Mouse (Mus musculus): Measurements from ENCODE around the gene Ccdc155. TPM values are rescaled to one million over a fixed set of nuclear protein-coding genes. Genes with fewer than 3 reads are reported as not detected.

The Ccdc155 gene
- polyA plus RNA-seq, 2 experiments from 2014 or later, result not detected

GRCm38 (mm10) chr7:45141914-45142313, 62.8 kb downstream of the Ccdc155 start:
- ATAC-seq, result no peak

GRCm38 (mm10) chr7:45141319-45141718, 63.4 kb downstream of the Ccdc155 start:
- ATAC-seq, result no peak

- no peak for ATAC-seq
Observed at GRCm38 (mm10) chr7:45139904-45140723, 64.6 kb downstream of the Ccdc155 start.

GRCm38 (mm10) chr7:45138403-45138802, 66.3 kb downstream of the Ccdc155 start:
- ATAC-seq, result no peak

GRCm38 (mm10) chr7:45137171-45138006, 67.3 kb downstream of the Ccdc155 start:
- no peak for ATAC-seq

GRCm38 (mm10) chr7:45135993-45136567, 68.6 kb downstream of the Ccdc155 start, which contains the start of the genes Gm45713 and Flt3l:
TSS of gene Gm45713 (minus strand) at chr7:45136231.
TSS of gene Flt3l (minus strand) at chr7:45136432.
- ATAC-seq, result peak; percentile 84

GRCm38 (mm10) chr7:45135370-45135769, 69.3 kb downstream of the Ccdc155 start:
- ATAC-seq, result no peak

GRCm38 (mm10) chr7:45134544-45135026, 70.1 kb downstream of the Ccdc155 start:
- no peak for ATAC-seq

Other genes with a start within 250 kb of the Ccdc155 start
- under 1 TPM; 0.36 to 0.92 TPM for gene Cpt1c, start 230.0 kb downstream of the Ccdc155 start, polyA plus RNA-seq (2017; shearing (Covaris generic))
- 100 to 1,000 TPM in 1 of 2 experiments, 10 to 100 TPM in 1; 39.7 to 114 TPM for gene Prmt1, start 218.3 kb downstream of the Ccdc155 start, polyA plus RNA-seq (2017; shearing (Covaris generic))
- gene Irf3, start 207.2 kb downstream of the Ccdc155 start, polyA plus RNA-seq (2017; shearing (Covaris generic)), result 100 to 1,000 TPM; 117 to 147 TPM
- 10 to 100 TPM; 23.6 to 30.1 TPM for gene Bcl2l12, start 206.2 kb downstream of the Ccdc155 start, polyA plus RNA-seq (2017; shearing (Covaris generic))
- gene Scaf1, start 188.5 kb downstream of the Ccdc155 start, polyA plus RNA-seq (2017; shearing (Covaris generic)), result 1 to 10 TPM; 7.0 to 9.3 TPM
- gene Rras, start 186.9 kb downstream of the Ccdc155 start, polyA plus RNA-seq (2017; shearing (Covaris generic)), result 1 to 10 TPM; 2.0 to 3.9 TPM
- gene Prr12, start 152.0 kb downstream of the Ccdc155 start, polyA plus RNA-seq (2017; shearing (Covaris generic)), result 10 to 100 TPM; 10.8 to 10.9 TPM
- gene Nosip, start 142.5 kb downstream of the Ccdc155 start, polyA plus RNA-seq (2017; shearing (Covaris generic)), result 100 to 1,000 TPM; 158 to 199 TPM
- gene Prrg2, start 142.2 kb downstream of the Ccdc155 start, polyA plus RNA-seq (2017; shearing (Covaris generic)), result 1 to 10 TPM; 1.7 to 2.8 TPM
- gene Rcn3, start 112.7 kb downstream of the Ccdc155 start, polyA plus RNA-seq (2017; shearing (Covaris generic)), result 10 to 100 TPM in 1 of 2 experiments, 1 to 10 TPM in 1; 7.6 to 66.3 TPM
- gene Fcgrt, start 101.0 kb downstream of the Ccdc155 start, polyA plus RNA-seq (2017; shearing (Covaris generic)), result 1 to 10 TPM; 2.3 to 3.8 TPM
- gene Rps11, start 80.5 kb downstream of the Ccdc155 start, polyA plus RNA-seq (2017; shearing (Covaris generic)), result 1,000 to 10,000 TPM; 3,755 to 5,441 TPM
- 1,000 to 10,000 TPM; 5,632 to 7,602 TPM for gene Rpl13a, start 76.1 kb downstream of the Ccdc155 start, polyA plus RNA-seq (2017; shearing (Covaris generic))
- gene Gm45713, start 68.7 kb downstream of the Ccdc155 start, polyA plus RNA-seq (2017; shearing (Covaris generic)), result not detected
- 10 to 100 TPM; 89.0 to 91.7 TPM for gene Flt3l, start 68.5 kb downstream of the Ccdc155 start, polyA plus RNA-seq (2017; shearing (Covaris generic))
- gene Pih1d1, start 50.6 kb downstream of the Ccdc155 start, polyA plus RNA-seq (2017; shearing (Covaris generic)), result 10 to 100 TPM; 40.4 to 50.6 TPM
- gene Aldh16a1, start 50.3 kb downstream of the Ccdc155 start, polyA plus RNA-seq (2017; shearing (Covaris generic)), result 10 to 100 TPM; 16.5 to 27.2 TPM
- not detected for gene Slc17a7, start 40.9 kb downstream of the Ccdc155 start, polyA plus RNA-seq (2017; shearing (Covaris generic))
- not detected for gene Gfy, start 25.3 kb downstream of the Ccdc155 start, polyA plus RNA-seq (2017; shearing (Covaris generic))
- not detected for gene Pth2, start 23.9 kb downstream of the Ccdc155 start, polyA plus RNA-seq (2017; shearing (Covaris generic))
- gene Dkkl1, start 7.3 kb upstream of the Ccdc155 start, polyA plus RNA-seq (2017; shearing (Covaris generic)), result 10 to 100 TPM; 16.1 to 22.9 TPM
- 1 to 10 TPM; 4.5 to 5.4 TPM for gene Tead2, start 10.9 kb upstream of the Ccdc155 start, polyA plus RNA-seq (2017; shearing (Covaris generic))
- gene Cd37, start 34.2 kb upstream of the Ccdc155 start, polyA plus RNA-seq (2017; shearing (Covaris generic)), result 100 to 1,000 TPM; 473 to 666 TPM
- not detected for gene Slc6a16, start 36.2 kb upstream of the Ccdc155 start, polyA plus RNA-seq (2017; shearing (Covaris generic))
- not detected for gene Slc6a21, start 72.6 kb upstream of the Ccdc155 start, polyA plus RNA-seq (2017; shearing (Covaris generic))
- 10 to 100 TPM; 11.7 to 15.9 TPM for gene Trpm4, start 128.9 kb upstream of the Ccdc155 start, polyA plus RNA-seq (2017; shearing (Covaris generic))
- not detected for gene Hrc, start 130.4 kb upstream of the Ccdc155 start, polyA plus RNA-seq (2017; shearing (Covaris generic))
- gene Ppfia3, start 162.1 kb upstream of the Ccdc155 start, polyA plus RNA-seq (2017; shearing (Covaris generic)), result not detected
- gene Lin7b, start 165.7 kb upstream of the Ccdc155 start, polyA plus RNA-seq (2017; shearing (Covaris generic)), result not detected
- 100 to 1,000 TPM in 1 of 2 experiments, 10 to 100 TPM in 1; 82.1 to 130 TPM for gene Snrnp70, start 190.8 kb upstream of the Ccdc155 start, polyA plus RNA-seq (2017; shearing (Covaris generic))
- gene Kcna7, start 200.8 kb upstream of the Ccdc155 start, polyA plus RNA-seq (2017; shearing (Covaris generic)), result not detected
- gene Ntf5, start 208.8 kb upstream of the Ccdc155 start, polyA plus RNA-seq (2017; shearing (Covaris generic)), result not detected
- gene Lhb, start 215.9 kb upstream of the Ccdc155 start, polyA plus RNA-seq (2017; shearing (Covaris generic)), result not detected
- gene Gys1, start 230.0 kb upstream of the Ccdc155 start, polyA plus RNA-seq (2017; shearing (Covaris generic)), result 10 to 100 TPM in 1 of 2 experiments, 1 to 10 TPM in 1; 9.2 to 18.2 TPM
- gene Ruvbl2, start 233.2 kb upstream of the Ccdc155 start, polyA plus RNA-seq (2017; shearing (Covaris generic)), result 10 to 100 TPM; 41.9 to 51.9 TPM

Measured in CD4-positive, CD25-positive, alpha-beta regulatory T cell, adult 4 months (primary cell).